Mouse (Mus musculus) lung, adult 2 months (tissue): Measurements from ENCODE around the gene Abhd12b.

Experiments used
- CTCF ChIP-seq: fragments of 200-500 bp; IDR thresholded peaks from 2 replicates; pipeline ENCODE4 v1.5.1; 2011; ENCODE audit warnings: mild to moderate bottlenecking, low read length, control low read depth; ENCODE audit not compliant: insufficient read depth
- POLR2A ChIP-seq: fragments of 200-500 bp; IDR thresholded peaks from 2 replicates; pipeline ENCODE4 v1.6.1; 2011; ENCODE audit warnings: low read depth, mild to moderate bottlenecking, control low read depth, low read length, borderline replicate concordance; ENCODE audit errors: extremely low read depth

DNA sequence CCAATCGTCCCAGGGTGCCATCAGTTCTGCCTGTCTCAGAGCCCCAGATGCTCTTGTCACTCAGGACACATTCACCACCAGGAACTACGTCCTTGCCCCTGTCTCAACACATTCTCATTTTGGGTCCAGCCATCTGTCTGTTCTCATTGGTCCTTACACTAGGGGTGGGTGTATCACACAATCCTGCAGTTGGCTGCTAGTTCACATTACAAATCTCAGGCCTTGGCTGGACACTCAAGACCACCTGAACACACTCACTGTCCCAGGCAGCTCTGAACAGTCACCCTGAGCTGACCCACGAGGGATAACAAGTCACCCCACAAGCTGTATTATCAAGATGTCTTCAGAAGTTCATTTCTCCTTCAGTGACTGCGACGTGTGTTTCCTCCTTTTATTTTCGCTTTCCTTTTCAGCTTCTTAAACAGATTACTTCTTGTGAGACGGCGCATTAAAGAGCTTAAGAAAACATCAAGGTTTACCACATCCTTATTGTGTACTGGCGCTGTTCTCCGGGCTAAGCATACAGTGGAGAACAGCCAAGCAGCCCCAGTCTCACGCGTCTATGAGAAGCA, 17.7 kb upstream of the Abhd12b start:
- TF ChIP-seq CTCF (no peak), POLR2A (0 out of 2 replicates have a peak, but pooled peaks have one; percentile 8)
